Mouse (Mus musculus): ENCODE measurements at regions not wholly inside any gene's neighbourhood (a gene's known extent, or its start where the extent isn't known, plus 50 kb on each side); places are given as distances from the start of the nearest gene placed in this dataset.

GRCm38 (mm10) chr1:167938176-167938575 lies 249.1 kb downstream of the Lmx1a start:
- H3K27me3 ChIP-seq (ENCODE audit: control insufficient read depth, insufficient read depth, low read depth, low read length): no peaks in the 10 kb centered on the region
- H3K9me3 ChIP-seq (replicated peaks; ENCODE audit: control insufficient read depth, low read length): no peaks in the 10 kb centered on the region
- no peak overlapping the region for H3K4me2 ChIP-seq (ENCODE audit: low read depth, low read length)
- no peaks in the 10 kb centered on the region for H3K4me1 ChIP-seq (ENCODE audit: control insufficient read depth, low read depth, low read length)
- H3K27ac ChIP-seq (ENCODE audit: low read length): no peak overlapping the region
- no peak for ATAC-seq (ENCODE audit: low read depth)
- H3K36me3 ChIP-seq (ENCODE audit: control insufficient read depth, insufficient read depth): no peaks in the 10 kb centered on the region
- 59% methylated on average over 2 of the region's 2 CpGs for WGBS (ENCODE audit: insufficient replicate concordance)
- no peak overlapping the region for H3K9ac ChIP-seq (ENCODE audit: low read depth, low read length)
- H3K4me3 ChIP-seq (ENCODE audit: low read depth, low read length): no peak overlapping the region

- H3K9ac ChIP-seq (ENCODE audit: low read depth, low read length): no peak overlapping the region
- no peaks in the 10 kb centered on the region for H3K27me3 ChIP-seq (ENCODE audit: control insufficient read depth, insufficient read depth, low read depth, low read length)
- WGBS (ENCODE audit: insufficient replicate concordance): 43% methylated on average over 8 of the region's 8 CpGs
- no peaks in the 10 kb centered on the region for H3K36me3 ChIP-seq (ENCODE audit: control insufficient read depth, insufficient read depth)
- H3K4me3 ChIP-seq (ENCODE audit: low read depth, low read length): no peak overlapping the region
- no peak overlapping the region for H3K4me2 ChIP-seq (ENCODE audit: low read depth, low read length)
- no peaks in the 10 kb centered on the region for H3K4me1 ChIP-seq (ENCODE audit: control insufficient read depth, low read depth, low read length)
- H3K27ac ChIP-seq (ENCODE audit: low read length): no peak overlapping the region
- no peak for ATAC-seq (ENCODE audit: low read depth)
- no peaks in the 10 kb centered on the region for H3K9me3 ChIP-seq (replicated peaks; ENCODE audit: control insufficient read depth, low read length)
These were observed 253.0 kb downstream of the Lmx1a start for GRCm38 (mm10) chr1:167942037-167942470.

GRCm38 (mm10) chr1:167943121-167943520 lies 254.1 kb downstream of the Lmx1a start:
- H3K4me1 ChIP-seq (ENCODE audit: control insufficient read depth, low read depth, low read length): no peaks in the 10 kb centered on the region
- H3K27ac ChIP-seq (ENCODE audit: low read length): no peak overlapping the region
- H3K27me3 ChIP-seq (ENCODE audit: control insufficient read depth, insufficient read depth, low read depth, low read length): no peaks in the 10 kb centered on the region
- H3K36me3 ChIP-seq (ENCODE audit: control insufficient read depth, insufficient read depth): no peaks in the 10 kb centered on the region
- 59% methylated on average over 8 of the region's 8 CpGs for WGBS (ENCODE audit: insufficient replicate concordance)
- ATAC-seq (ENCODE audit: low read depth): no peak
- H3K9me3 ChIP-seq (replicated peaks; ENCODE audit: control insufficient read depth, low read length): no peaks in the 10 kb centered on the region
- no peak overlapping the region for H3K4me2 ChIP-seq (ENCODE audit: low read depth, low read length)
- no peak overlapping the region for H3K4me3 ChIP-seq (ENCODE audit: low read depth, low read length)
- H3K9ac ChIP-seq (ENCODE audit: low read depth, low read length): no peak overlapping the region

GRCm38 (mm10) chr1:167945615-167946252 lies 256.7 kb downstream of the Lmx1a start:
- Histone ChIP-seq H3K9me3 (replicated peaks; ENCODE audit: control insufficient read depth, low read length) (no peaks in the 10 kb centered on the region), H3K36me3 (ENCODE audit: control insufficient read depth, insufficient read depth) (no peaks in the 10 kb centered on the region), H3K9ac (ENCODE audit: low read depth, low read length) (no peak overlapping the region), H3K4me3 (ENCODE audit: low read depth, low read length) (no peak overlapping the region), H3K27ac (ENCODE audit: low read length) (no peak overlapping the region), H3K4me1 (ENCODE audit: control insufficient read depth, low read depth, low read length) (no peaks in the 10 kb centered on the region), H3K4me2 (ENCODE audit: low read depth, low read length) (no peak overlapping the region), H3K27me3 (ENCODE audit: control insufficient read depth, insufficient read depth, low read depth, low read length) (no peaks in the 10 kb centered on the region)
- WGBS (ENCODE audit: insufficient replicate concordance): 61% methylated on average over 9 of the region's 9 CpGs
- ATAC-seq (ENCODE audit: low read depth): no peak

GRCm38 (mm10) chr1:167947866-167948265 lies 258.8 kb downstream of the Lmx1a start:
- H3K4me1 ChIP-seq (ENCODE audit: control insufficient read depth, low read depth, low read length): no peaks in the 10 kb centered on the region
- 62% methylated on average over 7 of the region's 7 CpGs for WGBS (ENCODE audit: insufficient replicate concordance)

GRCm38 (mm10) chr1:167951717-167952116 lies 262.7 kb downstream of the Lmx1a start:
- H3K4me2 ChIP-seq (ENCODE audit: low read depth, low read length): no peak overlapping the region
- no peak for ATAC-seq (ENCODE audit: low read depth)

More at GRCm38 (mm10) chr1:167947866-167948265, 258.8 kb downstream of the Lmx1a start:
- H3K9ac ChIP-seq (ENCODE audit: low read depth, low read length): no peak overlapping the region
- H3K4me2 ChIP-seq (ENCODE audit: low read depth, low read length): no peak overlapping the region
- no peaks in the 10 kb centered on the region for H3K36me3 ChIP-seq (ENCODE audit: control insufficient read depth, insufficient read depth)
- no peak overlapping the region for H3K4me3 ChIP-seq (ENCODE audit: low read depth, low read length)
- H3K9me3 ChIP-seq (replicated peaks; ENCODE audit: control insufficient read depth, low read length): no peaks in the 10 kb centered on the region
- no peak overlapping the region for H3K27ac ChIP-seq (ENCODE audit: low read length)
- ATAC-seq (ENCODE audit: low read depth): no peak
- no peaks in the 10 kb centered on the region for H3K27me3 ChIP-seq (ENCODE audit: control insufficient read depth, insufficient read depth, low read depth, low read length)

GRCm38 (mm10) chr1:167958531-167958930 lies 269.5 kb downstream of the Lmx1a start:
- no peak overlapping the region for H3K27ac ChIP-seq (ENCODE audit: low read length)
- no peak overlapping the region for H3K9ac ChIP-seq (ENCODE audit: low read depth, low read length)
- H3K27me3 ChIP-seq (ENCODE audit: control insufficient read depth, insufficient read depth, low read depth, low read length): no peaks in the 10 kb centered on the region
- H3K36me3 ChIP-seq (ENCODE audit: control insufficient read depth, insufficient read depth): no peaks in the 10 kb centered on the region
- H3K4me3 ChIP-seq (ENCODE audit: low read depth, low read length): no peak overlapping the region
- 68% methylated on average over 6 of the region's 6 CpGs for WGBS (ENCODE audit: insufficient replicate concordance)
- no peaks in the 10 kb centered on the region for H3K9me3 ChIP-seq (replicated peaks; ENCODE audit: control insufficient read depth, low read length)
- no peak for ATAC-seq (ENCODE audit: low read depth)
- no peak overlapping the region for H3K4me2 ChIP-seq (ENCODE audit: low read depth, low read length)
- no peaks in the 10 kb centered on the region for H3K4me1 ChIP-seq (ENCODE audit: control insufficient read depth, low read depth, low read length)

More at GRCm38 (mm10) chr1:167951717-167952116, 262.7 kb downstream of the Lmx1a start:
- Histone ChIP-seq H3K4me1 (ENCODE audit: control insufficient read depth, low read depth, low read length) (no peaks in the 10 kb centered on the region), H3K36me3 (ENCODE audit: control insufficient read depth, insufficient read depth) (no peaks in the 10 kb centered on the region), H3K4me3 (ENCODE audit: low read depth, low read length) (no peak overlapping the region), H3K27me3 (ENCODE audit: control insufficient read depth, insufficient read depth, low read depth, low read length) (no peaks in the 10 kb centered on the region), H3K9me3 (replicated peaks; ENCODE audit: control insufficient read depth, low read length) (no peaks in the 10 kb centered on the region), H3K9ac (ENCODE audit: low read depth, low read length) (no peak overlapping the region), H3K27ac (ENCODE audit: low read length) (no peak overlapping the region)

- WGBS (ENCODE audit: insufficient replicate concordance): 65% methylated on average over 3 of the region's 3 CpGs
- H3K36me3 ChIP-seq (ENCODE audit: control insufficient read depth, insufficient read depth): no peaks in the 10 kb centered on the region
- ATAC-seq (ENCODE audit: low read depth): no peak
These were observed 280.5 kb downstream of the Lmx1a start for GRCm38 (mm10) chr1:167969545-167969944.

GRCm38 (mm10) chr1:167969985-167970384 lies 280.9 kb downstream of the Lmx1a start:
- Histone ChIP-seq H3K36me3 (ENCODE audit: control insufficient read depth, insufficient read depth) (no peaks in the 10 kb centered on the region), H3K27ac (ENCODE audit: low read length) (no peak overlapping the region), H3K4me3 (ENCODE audit: low read depth, low read length) (no peak overlapping the region), H3K4me1 (ENCODE audit: control insufficient read depth, low read depth, low read length) (no peaks in the 10 kb centered on the region), H3K4me2 (ENCODE audit: low read depth, low read length) (no peak overlapping the region), H3K9ac (ENCODE audit: low read depth, low read length) (no peak overlapping the region), H3K9me3 (replicated peaks; ENCODE audit: control insufficient read depth, low read length) (no peaks in the 10 kb centered on the region), H3K27me3 (ENCODE audit: control insufficient read depth, insufficient read depth, low read depth, low read length) (no peaks in the 10 kb centered on the region)
- 67% methylated on average over 5 of the region's 5 CpGs for WGBS (ENCODE audit: insufficient replicate concordance)
- ATAC-seq (ENCODE audit: low read depth): no peak

More at GRCm38 (mm10) chr1:167969545-167969944, 280.5 kb downstream of the Lmx1a start:
- H3K27me3 ChIP-seq (ENCODE audit: control insufficient read depth, insufficient read depth, low read depth, low read length): no peaks in the 10 kb centered on the region
- H3K9ac ChIP-seq (ENCODE audit: low read depth, low read length): no peak overlapping the region
- no peaks in the 10 kb centered on the region for H3K9me3 ChIP-seq (replicated peaks; ENCODE audit: control insufficient read depth, low read length)
- no peaks in the 10 kb centered on the region for H3K4me1 ChIP-seq (ENCODE audit: control insufficient read depth, low read depth, low read length)
- no peak overlapping the region for H3K27ac ChIP-seq (ENCODE audit: low read length)
- H3K4me3 ChIP-seq (ENCODE audit: low read depth, low read length): no peak overlapping the region
- H3K4me2 ChIP-seq (ENCODE audit: low read depth, low read length): no peak overlapping the region

Data from liver, embryonic 16.5 days (tissue).